Mouse (Mus musculus): ENCODE data around the gene Mapkapk3.

The Mapkapk3 gene

DNA sequence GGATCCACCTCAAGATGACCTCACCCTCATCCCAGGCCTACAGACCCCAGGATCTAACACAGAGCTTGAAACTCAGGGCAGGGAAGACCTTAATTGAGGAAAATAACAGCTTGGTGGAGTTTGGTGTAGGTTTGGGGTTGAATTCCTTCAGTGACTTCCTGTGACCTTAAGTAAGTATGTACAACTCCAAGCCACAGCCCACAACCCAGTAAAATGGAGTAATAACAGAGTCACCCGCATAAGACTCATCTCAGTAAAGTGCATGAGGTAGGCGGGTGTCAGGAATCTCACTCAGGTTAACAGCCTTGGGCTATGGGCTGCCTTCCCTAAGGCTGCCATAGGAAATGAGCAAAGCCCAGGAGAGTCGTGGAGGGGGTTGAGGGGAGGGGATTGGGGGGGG, 24.9 kb downstream of the Mapkapk3 start:
- DNase-seq (ENCODE audit: low spot score in 2 of 2), result no peak

DNA sequence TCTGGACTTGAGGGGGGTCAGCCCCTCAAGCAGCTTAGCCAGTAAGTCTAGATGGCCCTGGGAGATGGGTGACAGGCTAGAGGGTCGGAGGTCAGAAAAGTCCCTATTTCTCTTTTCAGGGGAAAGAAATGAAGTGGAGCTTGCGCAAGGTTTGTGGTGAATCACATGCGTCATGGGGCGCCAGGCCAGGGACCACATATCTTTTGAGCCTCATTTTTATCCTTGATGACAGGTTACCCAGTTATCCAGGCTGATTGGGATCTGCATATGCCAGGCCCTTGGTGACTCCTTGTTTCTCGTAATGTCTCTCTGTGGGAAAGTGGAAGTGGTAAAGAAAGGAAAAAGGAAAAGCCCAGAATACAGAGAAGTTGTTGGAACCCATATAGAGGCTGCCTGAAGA, 25.8 kb downstream of the Mapkapk3 start:
- DNase-seq (ENCODE audit: low spot score in 2 of 2), result no peak

DNA sequence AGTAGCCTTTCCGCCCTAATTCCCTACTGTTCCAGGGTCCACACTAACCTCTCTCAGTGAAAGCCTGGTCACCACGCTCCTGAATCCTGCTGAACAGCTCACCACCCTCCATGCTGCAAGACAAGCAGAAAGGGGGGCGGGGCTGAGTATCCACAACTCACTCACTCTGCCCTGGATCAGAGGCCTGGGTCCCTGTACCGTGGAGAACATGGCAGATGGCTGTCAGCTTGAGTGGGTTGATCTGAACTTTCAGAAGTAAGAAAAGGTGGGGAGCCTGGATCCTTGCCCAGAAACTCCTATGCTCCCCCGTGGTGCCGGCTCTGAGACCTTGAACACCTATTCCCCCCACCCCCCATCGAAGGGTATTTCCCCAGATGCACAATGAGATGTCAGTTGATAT, 27.3 kb downstream of the Mapkapk3 start:
- no peak for DNase-seq (ENCODE audit: low spot score in 2 of 2)

DNA sequence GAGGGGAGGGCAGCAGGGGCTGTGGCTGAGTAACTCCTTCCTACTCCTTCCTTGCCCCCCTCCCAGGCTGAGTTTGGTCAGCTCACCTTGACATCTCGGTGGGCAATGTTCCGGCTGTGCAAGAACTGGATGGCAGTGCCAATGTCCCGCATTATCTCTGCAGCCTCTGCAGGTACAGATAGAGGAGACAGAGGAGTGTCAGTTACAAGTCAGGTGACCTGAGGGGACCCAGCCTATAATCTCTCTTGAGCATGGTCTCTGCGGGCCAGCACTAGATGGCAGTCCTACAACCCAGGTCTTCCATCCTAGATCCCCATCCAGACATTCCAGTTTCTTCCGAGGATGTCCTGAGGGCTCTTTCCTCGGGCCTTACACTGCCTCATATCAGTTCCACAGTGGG, 27.9 kb downstream of the Mapkapk3 start:
- no peak for DNase-seq (ENCODE audit: low spot score in 2 of 2)

DNA sequence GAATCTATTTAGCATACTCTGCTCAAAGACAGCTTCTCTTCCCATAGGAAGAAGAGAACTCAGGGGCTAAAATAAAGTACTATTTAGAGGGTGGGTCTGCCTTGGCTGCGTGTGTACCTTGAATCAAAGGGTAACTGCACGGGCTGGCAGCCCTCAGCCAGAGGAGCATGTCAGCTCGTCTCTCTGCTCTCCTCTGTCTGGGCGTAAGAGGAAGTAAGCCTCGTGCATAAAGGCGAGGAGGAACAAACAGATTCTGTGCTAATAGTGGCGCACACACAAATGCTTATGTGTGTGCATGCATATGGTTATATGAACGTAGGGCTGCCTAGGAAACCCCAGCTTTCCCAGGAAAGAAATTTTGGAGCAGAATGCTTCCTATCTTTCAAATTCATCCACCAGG, 28.8 kb downstream of the Mapkapk3 start:
- no peak for DNase-seq (ENCODE audit: low spot score in 2 of 2)

DNA sequence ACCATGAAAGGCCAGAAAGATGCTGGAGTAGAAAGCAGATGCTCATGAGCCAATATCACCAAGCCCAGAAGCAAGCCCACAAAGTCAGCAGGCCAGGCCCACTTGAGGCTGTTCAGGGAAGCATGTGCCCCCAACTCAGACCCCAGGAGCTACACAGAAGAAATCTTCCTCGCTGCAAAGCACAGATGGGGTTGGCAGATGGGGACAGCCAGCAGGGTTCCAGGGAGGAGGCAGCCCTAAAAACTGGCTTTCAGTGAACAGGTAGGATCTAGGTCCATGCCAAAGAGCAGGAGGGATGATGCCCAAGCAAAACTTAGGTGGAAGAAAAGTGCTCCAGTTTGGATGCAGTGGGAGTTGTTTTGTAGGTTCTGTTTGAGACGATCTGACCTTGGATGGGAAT, 29.2 kb downstream of the Mapkapk3 start:
- no peak for DNase-seq (ENCODE audit: low spot score in 2 of 2)

DNA sequence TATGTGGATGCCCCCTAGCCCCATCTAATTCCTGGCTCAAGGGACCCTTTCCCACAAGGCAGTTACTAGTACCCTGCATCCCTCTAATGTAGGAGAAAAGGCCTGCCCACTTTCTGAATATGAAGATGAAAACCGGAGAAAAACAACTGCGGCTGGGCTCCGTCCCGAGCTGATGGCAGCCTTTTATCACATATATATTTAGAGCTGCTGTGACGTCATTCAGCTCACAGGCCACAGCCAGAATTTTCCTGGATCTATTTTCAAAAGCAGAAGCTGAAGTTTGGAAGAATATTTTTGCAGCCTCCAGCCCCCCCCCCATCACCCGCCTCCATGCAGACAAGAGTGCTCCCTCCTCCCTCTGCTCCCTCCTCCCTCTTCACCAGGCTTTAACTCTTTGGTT, 30.1 kb downstream of the Mapkapk3 start:
- DNase-seq (ENCODE audit: low spot score in 2 of 2), result no peak

DNA sequence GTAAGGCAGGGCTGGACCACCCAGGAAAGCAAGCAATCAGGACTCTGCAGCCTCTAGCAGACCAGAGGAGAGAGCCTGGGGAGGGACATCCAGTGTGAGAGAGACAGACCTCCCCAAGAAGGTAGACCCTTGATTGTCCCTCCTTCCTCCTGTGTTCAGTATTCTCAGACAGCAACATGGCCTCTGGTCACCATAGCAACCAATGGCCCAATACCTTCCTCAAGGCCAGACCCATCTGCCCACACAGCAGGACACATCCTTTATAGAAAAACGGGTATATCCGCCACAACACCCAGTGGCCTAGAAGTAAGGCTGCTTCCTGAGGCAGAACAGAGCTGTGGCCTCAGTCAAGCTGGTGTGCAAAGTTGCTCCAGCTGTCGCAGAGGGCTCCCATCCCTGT, 34.1 kb downstream of the Mapkapk3 start:
- no peak for DNase-seq (ENCODE audit: low spot score in 2 of 2)

DNA sequence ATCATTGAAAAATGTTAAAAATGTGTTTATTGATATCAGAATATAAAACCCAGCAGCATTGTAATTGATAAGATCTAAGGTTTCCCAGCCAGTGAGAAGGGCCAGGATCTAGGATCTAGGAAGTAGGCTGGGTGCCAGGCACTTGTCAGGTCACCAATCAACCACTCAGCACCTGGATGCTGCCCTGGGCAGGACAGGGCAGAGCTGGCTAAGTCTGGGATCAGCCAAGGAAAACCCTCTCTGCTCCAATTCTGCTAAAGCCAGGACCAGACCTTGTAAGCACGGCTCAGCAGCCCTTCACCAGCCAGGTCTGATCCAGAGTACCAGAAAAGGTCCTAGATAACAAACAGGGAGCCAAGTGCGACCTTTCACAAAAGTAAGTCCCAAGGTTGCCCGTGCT, 34.8 kb downstream of the Mapkapk3 start:
- no peak for DNase-seq (ENCODE audit: low spot score in 2 of 2)

DNA sequence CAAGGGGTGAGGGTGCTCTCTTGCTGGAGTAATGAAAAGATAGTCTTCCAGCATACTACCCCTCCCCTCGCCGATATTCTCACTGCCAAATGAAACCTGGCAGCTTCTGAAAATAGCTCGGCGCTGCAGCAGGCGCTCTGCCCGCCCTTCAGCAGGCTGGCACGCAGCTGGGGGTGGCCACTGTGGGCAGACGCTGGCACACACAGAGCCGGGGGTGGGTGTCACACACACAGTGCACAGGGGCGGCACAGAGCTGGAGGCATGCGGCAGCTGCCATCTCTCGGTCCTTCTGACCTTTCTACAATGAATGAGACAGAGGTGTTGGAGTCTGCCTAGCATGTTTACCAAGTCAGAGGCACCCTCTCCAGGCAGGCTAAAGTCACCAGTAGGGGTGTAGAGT, 35.2 kb downstream of the Mapkapk3 start:
- DNase-seq (ENCODE audit: low spot score in 2 of 2), result no peak

DNA sequence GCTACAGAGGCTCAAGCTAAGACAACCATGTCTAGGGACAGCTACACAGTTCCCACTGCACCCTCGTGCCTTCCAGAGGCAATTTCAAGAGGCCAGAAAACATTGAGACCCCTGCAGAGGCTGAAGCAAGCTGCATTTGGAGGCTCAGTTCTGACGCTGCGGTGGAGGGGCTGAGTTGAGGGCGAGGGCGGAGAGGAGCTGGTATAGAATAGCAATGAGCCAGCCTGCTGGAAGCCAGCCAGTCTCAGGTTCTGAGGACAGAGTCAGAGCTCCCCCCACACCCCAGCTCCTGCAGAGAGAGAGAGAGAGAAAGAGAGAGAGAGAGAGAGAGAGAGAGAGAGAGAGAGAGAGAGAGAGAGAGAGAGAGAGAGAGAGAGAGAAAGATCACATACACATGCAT, 37.5 kb downstream of the Mapkapk3 start:
- no peak for DNase-seq (ENCODE audit: low spot score in 2 of 2)

DNA sequence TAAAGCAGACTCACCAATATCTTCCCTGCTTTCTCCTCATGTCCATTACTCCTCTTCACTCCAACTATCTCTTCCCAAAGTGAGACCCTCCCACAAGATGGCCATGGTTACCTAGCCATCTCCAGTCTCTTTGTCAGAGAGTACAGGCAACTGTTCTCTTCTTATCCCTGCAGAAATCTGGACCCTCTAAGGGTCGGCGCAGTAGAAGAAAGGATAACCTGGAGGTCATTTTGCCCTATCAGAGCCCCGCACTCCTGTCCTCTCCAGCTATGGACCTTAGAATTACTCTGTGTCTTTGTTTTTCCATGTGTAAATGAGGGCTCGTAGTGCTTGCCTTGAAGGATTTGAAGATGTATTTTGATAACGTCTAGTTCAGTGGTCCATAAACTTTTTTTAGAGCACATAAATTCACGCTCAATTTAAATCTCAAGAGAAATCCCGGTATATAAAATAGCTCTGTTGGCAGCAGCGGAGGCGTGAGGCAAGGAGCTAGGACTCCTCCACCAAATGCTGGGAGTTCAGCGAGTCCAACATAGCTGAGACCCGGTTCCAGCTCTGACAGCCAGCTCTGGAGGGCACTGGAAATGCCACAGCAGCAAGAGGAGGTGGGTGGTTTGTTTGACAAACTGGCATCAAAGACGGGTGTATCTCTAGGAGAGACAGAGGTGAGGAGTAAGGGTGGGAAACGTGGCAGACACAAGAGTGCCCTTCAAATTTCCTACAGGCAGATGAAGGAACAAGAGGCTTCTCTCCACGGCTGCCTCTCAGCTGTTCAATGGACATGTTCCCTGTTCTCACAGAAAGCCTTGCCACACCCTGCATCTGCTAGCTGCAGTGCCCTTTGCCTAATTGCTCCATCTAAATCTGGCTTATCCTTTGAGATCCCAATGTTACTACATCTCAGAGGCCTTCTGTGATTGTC, 39.0 kb downstream of the Mapkapk3 start:
- no peak for DNase-seq (ENCODE audit: low spot score in 2 of 2)

DNA sequence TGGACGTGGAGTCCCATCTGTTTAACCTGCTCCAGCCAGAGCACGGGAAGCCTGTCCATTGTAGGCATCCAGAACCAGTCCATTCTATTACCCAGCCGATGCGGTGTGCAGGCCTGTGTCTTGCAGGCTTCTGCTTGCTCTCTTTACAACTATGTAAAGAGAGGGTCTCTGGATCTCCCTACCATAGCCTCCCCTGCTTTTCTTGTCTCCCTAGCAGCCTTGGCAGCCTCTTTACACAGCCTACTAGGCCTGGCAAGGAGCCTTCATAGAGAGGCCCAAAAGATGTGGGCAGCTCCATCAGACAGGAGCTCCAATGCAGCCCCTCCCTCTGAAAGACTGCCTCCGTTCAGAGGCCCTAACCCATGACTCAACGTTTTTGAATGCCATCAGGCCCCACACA, 40.5 kb downstream of the Mapkapk3 start:
- DNase-seq (ENCODE audit: low spot score in 2 of 2), result no peak

DNA sequence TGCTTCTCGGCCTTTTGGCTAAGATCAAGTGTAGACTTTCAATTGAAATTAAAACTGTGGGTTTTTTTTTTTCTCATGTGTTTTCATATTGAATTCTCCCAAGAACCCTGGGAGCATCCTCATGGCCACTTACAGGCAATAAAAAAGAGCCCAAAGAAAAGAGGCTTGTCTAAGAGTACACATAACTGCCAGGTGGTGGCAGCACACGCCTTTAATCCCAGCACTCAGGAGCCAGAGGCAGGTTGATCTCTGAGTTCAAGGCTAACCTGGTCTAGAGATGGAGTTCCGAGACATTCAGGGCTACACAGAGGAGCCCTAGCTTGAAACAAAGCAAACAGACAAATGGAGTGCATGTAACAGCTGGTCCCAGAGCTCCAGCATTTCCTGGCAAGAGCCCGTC, 43.5 kb downstream of the Mapkapk3 start:
- DNase-seq (ENCODE audit: low spot score in 2 of 2), result no peak

DNA sequence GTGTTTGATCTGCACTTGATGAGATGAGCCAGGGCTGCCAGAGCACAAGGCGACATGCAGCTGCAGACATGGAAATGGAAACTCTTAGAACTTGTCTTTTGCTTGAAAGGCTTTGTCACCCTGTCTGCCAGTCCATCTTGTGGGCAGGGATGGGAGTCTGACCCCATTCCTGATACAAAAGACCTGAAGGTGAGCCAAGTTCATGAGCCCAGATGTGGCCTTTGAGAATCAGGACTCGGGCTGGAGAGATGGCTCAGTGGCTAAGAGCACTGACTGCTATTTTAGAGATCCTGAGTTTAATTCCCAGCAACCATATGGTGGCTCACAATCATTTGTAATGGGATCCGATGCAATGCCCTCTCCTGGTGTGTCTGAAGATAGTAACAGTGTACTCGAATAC, 44.4 kb downstream of the Mapkapk3 start:
- DNase-seq (ENCODE audit: low spot score in 2 of 2), result no peak

DNA sequence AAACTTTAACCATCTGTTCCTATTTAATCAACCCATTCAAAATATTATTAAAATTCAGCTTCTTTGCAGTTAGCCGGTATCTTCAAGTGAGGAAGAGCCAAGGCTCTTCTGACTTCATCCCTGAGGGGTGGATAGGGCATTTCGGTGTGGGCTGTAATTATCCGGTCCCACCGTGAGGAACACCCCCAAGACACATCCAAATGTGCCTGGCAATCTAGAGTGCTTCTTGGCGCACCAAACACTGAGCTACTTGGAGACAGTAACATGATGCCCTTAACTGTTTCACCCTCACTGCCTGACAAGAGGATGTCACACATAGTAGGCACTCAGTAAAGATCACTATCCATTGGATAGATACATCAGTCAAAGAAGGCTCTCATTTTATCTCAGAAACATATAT, 53.5 kb downstream of the Mapkapk3 start:
- no peak for DNase-seq (ENCODE audit: low spot score in 2 of 2)

DNA sequence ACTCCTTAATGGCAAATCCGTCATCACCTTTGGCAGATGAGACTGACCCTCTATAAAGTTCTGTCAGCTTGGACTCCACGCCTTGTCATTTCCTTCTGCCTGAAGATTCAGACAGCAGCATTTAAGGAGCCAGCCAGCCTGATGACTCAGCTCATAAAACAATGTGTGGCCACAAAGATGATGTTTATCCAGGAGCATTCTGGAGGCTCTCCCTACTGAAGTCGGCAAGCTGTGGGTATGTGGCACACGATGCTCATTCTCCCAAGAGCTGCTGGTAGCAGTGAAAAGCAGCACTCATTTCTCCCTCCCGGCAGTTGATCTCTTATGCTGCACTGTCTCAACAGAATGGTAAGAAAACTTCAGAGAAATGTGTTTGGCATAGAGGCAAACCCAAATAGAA, 54.4 kb downstream of the Mapkapk3 start:
- no peak for DNase-seq (ENCODE audit: low spot score in 2 of 2)

DNA sequence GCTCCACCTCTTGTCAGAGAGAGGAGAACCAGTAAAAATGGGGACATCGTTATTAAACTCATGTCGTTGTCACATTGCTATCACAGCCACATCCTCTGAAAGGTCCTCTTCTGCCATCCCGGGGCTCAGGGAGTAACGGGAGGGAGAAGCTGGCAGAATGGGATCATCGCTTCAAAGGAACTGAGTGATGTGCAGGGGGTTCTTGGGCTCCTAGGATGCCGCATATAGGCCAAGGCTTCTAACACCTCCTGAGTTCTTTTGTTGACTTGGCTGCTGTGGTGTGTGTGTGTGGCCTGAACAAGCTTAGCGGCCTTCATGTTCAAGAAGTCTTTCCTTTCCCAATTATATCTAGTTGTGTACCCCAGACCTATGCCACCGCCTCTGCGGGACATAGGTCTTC, 57.5 kb downstream of the Mapkapk3 start:
- DNase-seq (ENCODE audit: low spot score in 2 of 2), result no peak

DNA sequence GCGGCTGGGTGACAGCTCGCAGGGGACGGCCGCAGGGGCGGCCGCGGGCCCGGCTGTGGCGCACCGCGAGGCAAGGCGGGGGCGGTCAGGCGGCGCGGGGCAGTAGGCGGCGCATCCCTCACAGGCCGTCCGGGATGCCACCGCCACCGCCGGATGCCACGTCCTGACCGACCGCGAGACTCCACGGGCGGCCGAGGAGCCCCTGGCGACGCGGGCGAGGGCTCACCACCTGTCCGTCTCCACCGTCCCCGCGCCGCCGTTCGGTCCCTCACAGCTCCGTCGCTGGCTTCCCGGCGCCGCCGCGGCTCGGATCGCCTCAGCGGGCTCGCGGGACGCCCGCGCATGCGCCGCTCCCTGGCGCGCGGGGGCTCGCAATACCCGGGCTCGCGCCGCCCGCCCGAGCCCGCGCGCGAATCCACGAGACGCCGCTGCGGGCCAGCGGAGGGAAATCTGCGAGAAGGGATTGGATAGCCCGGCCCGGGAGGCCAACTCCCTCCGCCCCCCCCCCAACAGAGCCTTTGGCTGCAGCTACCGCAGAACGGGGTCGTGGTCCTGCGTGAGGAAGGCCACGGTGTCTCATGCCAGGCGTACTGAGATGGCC, 58.0 kb downstream of the Mapkapk3 start, which contains the start of gene Dock3:
Gene Dock3 (minus strand): TSS at position 371 of the 601 bp plus-strand sequence.
- DNase-seq (ENCODE audit: low spot score in 2 of 2), result peak; percentile 34 to 58

DNA sequence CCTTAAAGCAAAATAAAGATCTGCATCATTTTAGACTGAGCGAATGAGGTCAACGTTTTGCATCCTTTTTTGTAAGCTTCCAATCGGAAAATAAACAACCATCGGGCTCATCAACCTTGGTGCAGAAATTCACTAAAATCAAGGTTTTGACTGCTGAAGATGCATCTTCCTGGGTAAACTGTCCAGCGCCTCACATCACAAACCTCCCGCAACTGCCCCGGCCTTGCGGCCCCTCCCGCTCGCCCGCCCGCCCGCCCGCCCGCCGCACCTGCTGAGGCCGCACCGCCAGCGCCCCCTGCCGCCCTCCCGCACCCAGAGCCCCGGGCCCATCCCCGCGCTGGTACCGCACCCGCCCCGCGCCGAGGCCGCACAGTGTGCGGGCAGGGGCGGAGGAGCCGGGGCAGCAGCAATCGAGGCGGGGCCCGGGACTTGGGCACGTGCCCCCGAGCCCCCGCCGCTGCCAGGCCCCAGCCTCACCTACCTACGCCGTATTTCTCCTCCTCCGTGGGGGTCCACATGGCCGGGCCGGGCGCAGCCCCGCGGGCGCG, 58.6 kb downstream of the Mapkapk3 start:
- DNase-seq (ENCODE audit: low spot score in 2 of 2), result peak in 1 of 2 experiments; percentile 27

DNA sequence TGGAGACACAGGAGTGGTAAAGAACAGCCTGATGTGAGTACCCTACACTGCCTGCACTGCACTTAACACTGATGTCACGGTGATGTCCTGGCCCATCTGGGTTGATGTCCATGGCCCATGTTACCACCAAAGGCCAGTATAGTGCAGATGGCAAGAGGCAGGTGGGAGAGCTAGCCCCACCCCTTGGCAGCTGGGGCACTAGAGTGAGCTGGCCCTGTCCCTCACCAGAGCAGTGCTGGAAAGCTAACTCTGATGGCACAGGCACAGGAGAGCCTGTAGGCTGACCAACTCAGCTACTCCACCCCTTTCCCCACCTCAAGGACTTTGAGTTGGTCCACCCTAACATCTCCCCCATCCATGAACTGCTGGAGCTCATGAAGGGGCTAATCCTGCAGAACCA, 65.1 kb downstream of the Mapkapk3 start:
- no peak for DNase-seq (ENCODE audit: low spot score in 2 of 2)

Data from urinary bladder, adult 18-20 months (tissue).